Mouse (Mus musculus) stomach, postnatal 0 days (tissue): ENCODE measurements at regions not wholly inside any gene's neighbourhood (a gene's known extent, or its start where the extent isn't known, plus 50 kb on each side); places are given as distances from the start of the nearest gene placed in this dataset.

Experiments
- CTCF ChIP-seq: IDR thresholded peaks from 2 replicates; pipeline ENCODE4 v1.5.1; 2016; ENCODE audit warnings: antibody characterized with exemption, low read depth, mild to moderate bottlenecking, moderate library complexity
- EP300 ChIP-seq: optimal IDR thresholded peaks from 2 replicates; pipeline ENCODE3; 2016; ENCODE audit warnings: antibody characterized with exemption

DNA sequence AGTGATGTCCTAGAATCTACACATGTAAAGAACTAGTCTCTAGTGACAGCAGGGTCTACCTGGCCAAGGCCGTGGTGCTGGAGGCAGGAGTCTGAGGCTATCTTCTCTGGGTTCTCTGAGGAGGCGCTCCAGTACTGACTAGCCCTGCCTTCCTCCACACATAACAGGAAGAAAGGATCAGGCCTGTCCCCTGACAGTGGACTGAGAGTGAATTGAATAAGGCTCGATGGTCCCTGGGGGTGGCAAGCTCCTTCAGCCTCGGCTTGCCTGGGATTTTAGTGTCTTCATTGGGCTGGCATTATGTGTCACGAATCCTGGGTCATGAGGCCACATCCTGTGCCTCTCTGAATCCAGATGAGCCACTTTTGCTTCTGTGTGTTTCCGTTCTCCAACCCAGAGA is 50.9 kb upstream of the Dlk1 start:
- TF ChIP-seq CTCF (no peak), EP300 (no peak)
